Mouse (Mus musculus) CH12F3 (cell line): ENCODE results near the gene 1700001C02Rik.

Source experiments
- in situ Hi-C: fragments of 300-500 bp; cut with MboI; formaldehyde crosslinking; loops from 2 replicates; pipeline ENCODE4 v1.14.3; 2020; ENCODE audit warnings: low sequenced_read_pairs

The 1700001C02Rik gene

DNA sequence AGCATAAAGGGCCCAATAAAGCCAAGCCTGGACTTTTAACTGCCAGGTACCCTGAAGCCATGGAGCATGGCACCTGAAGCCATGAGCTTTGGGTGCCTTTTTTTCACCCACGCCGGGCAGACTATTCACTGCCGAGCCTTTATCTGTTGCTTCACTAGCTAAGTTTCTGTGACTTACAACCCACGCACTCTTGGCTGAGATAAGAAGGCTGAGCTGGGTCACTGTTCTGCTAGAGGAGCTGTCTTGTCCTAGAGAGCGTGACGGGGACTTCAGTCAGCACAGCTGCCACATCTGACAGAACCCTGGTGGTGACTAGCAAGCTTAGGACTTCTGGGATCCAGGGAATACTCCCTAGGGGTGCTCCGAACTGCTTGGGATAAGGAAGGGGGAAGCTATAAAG, 27.9 kb downstream of the 1700001C02Rik start:
- in situ Hi-C loops: no loop called here

DNA sequence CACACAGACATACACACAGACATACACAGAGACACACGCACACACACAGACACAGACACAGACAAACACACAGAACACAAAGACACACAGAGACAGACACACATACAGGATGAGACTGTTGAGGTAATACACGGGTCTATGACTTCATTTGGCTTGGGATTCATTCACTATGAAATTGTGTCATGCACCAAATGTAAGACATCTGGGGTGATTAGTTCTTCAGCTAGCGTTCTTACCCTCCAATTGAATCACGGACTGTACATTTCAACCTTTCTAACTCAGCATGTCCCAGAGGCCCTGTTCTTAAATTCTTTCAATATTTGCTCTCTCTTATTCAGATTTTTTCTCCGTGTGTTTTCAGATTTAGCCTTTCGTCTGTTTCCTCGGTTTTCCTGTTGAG, 28.8 kb downstream of the 1700001C02Rik start:
- in situ Hi-C loops: no loop called here

DNA sequence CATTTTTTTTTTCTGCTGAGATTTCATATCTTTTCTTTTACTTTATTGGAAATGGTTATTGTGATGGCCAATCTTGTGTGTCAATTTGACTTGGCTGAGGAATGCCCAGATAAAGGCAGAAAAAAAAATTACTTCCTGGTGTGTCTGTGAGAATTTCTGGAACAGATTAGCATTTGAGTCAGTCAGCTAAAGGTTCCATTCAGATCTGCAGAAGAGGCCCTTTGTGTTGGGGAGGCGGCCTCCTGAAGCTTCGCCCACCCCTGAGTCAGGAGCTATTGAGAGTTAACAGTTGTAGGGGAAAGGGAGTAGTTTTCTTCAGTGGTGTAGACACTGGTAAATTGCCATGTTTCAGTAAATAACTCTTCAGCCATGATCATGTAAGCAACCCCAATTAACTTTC, 29.4 kb downstream of the 1700001C02Rik start:
- in situ Hi-C loops: no loop called here

DNA sequence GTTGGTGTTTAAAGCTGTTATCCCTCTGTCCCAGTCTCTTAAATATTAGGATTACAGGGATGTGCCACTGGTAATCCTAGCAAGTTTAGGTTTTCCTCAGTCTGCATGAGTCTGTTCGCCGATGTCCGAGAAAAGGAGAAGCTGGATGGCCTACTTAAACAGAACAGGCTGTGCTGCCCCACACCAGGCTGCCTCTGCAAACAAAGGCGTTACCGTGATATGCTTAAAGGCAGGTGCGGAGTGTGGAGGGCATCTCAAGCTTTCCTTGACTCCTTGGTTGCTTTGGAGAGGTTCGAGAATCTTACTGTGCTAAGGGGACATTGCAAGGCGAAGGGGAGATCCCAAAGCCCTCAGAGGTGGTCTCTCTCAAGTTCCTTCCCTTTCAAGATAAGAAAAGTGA, 31.0 kb downstream of the 1700001C02Rik start:
- in situ Hi-C loops: no loop called here

DNA sequence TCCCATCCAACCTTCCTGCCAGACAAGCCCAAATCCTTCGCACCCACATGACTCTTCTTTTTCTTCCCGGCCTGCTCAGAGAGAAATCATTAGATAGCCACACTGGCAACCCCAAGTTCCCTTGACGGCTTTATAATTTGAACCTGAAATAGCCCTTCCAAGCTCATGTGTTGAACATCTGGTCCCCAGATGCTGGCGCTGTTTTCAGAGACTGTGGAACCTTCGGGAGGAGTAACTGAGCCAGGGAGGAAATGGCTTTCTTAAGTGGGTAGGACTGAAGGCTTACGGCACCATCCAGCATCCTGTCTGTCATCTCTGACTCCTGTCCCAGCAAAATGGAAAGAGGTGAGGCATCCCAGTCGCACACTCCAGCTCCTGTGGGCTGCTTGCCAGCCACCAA, 31.5 kb downstream of the 1700001C02Rik start:
- in situ Hi-C loops: no loop called here

DNA sequence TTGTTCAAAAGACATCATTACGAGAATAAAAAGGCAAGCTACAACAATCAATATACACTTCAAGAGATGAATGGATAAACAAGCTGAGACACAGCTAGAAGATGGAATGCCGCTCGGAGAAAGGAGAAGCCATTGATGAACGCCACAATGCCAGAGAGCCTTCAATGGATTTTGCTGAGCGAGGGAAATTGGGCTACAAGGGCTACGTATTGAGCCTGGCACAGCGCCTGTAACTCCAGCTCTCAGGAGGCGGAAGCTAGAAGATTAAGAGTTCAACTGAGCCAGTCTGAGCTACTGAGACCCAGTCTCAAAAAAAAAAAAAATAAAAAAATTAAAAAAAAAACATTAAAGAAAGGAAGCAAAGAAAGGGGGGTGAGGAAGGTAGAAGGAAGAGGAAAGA, 47.3 kb downstream of the 1700001C02Rik start:
- in situ Hi-C loops: no loop called here

DNA sequence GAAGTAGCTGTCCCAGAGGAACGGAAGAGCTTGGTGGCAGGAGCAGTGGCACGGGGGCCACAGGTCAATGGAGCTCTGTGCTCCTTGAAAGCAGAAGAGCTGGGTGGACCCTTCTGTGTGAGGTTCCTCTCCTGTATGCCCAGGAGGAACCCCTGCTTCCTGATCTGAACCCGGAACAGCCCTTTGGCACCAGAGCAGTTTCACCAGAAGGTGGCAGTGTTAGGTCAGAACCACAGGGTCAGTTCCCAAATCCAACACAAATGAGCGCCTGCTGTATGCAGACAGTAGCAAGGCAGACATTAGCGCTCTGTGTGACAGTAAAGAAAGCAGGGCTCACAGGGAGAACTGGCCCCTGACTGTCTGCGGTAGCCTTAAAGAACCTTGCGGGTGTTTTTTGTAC, 50.5 kb downstream of the 1700001C02Rik start:
- in situ Hi-C loops: loop anchor here (5.0 kb wide), 1 partner anchor 121 kb away; no protein-coding TSS in a partner anchor

DNA sequence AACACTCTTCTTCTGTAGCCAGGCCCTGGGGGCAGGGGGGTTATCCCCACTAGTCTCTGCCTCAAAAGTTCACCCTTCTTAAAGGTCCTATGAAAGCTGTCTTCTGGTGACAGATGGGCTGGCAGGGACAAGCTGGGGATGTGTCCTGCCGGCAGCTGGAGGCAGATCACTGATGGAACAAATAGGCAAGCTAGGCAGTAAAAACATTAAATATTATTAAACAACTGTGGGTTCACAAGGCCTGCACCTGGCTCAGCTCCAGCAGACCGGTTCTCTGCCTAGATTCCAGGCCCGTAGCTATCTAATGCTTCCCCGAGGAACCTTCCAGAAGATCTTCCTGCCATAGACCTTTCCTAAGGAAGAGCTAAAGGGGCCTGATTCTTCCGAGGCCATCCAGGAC, 52.3 kb downstream of the 1700001C02Rik start:
- in situ Hi-C loops: loop anchor here (5.0 kb wide), 1 partner anchor 119 kb away; no protein-coding TSS in a partner anchor

DNA sequence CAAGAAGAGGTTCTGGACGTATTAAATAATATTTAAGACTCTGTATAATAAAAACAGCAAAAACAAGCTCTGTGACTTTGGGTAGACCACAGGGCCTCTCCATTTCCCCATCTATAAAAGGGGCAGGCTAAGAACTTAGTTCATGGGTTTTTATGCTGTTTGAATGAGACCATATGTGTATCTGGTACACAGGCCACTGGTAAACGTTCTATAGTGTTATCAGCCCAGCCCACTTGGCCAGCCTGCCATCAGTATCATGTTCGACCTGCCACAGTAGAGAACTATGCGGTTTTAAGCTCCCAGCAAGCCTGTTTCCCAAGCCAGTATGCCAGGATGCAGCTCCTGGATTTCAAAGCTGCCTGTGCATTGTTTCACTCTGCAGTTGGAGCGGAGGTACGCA, 52.7 kb downstream of the 1700001C02Rik start:
- in situ Hi-C loops: loop anchor here (5.0 kb wide), 1 partner anchor 119 kb away; no protein-coding TSS in a partner anchor

DNA sequence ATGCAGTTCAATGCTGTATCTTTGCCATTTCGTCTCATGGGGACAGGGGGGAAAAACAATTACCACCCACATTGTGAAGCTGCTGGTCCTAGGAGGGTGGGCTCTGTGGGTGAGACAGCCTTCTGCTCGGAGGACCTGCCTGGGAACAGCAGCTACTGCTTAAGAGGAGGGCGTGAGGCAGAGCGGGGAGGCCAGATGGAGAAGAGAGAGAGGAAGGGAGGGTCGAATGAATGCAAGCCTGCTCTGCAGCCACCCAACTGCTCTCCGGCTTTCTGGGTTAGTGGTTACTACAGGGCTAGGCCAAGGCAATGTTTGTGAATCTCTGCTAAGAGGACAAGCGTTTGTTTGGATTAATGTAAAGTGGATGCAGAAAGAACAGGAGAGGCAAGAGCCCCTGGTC, 53.6 kb downstream of the 1700001C02Rik start:
- in situ Hi-C loops: loop anchor here (5.0 kb wide), 1 partner anchor 118 kb away; no protein-coding TSS in a partner anchor

DNA sequence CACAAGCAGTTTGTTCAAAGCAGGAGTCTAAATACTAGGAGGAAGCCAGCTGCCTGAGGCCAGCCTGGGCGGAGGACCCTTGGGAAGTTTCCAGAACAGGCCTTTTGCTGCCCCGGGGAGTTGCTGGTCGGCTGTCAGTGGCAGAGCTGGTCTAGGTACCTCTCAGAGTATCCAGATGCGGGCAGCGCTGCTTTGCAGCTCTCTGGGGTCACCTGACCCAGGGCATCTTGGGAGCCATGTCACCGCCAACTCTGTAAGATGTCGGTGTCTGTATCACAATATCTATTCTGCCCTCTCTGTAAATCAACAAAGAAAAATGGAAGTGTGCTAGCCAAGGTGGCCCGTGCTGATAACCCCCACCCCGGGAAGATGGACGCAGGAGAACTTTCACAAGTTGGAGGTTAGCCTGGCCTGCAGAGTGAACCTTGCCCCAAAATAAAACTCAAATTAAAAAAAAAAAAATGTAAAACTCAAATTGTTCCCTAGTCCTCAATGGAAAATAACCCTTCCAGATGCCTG, 54.4 kb downstream of the 1700001C02Rik start:
- in situ Hi-C loops: no loop called here

DNA sequence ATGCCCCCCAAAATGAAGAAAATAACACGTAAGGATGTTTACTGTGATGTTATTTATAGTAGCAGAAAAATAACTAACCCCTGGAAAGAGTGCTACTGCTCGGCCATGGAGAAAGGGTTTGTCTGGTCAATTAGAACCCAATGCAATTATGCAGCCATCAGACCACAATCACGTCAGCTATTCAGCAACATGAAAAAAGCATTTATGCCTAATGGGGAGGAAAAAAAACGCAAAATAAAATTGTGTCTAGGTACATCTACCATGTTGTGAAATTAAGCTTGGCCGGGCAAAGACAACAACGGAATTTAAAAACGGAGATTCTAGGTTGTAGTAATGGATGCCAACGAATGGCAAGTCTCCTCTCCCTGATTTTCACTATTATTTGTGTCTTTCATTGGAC, 56.6 kb downstream of the 1700001C02Rik start:
- in situ Hi-C loops: no loop called here

DNA sequence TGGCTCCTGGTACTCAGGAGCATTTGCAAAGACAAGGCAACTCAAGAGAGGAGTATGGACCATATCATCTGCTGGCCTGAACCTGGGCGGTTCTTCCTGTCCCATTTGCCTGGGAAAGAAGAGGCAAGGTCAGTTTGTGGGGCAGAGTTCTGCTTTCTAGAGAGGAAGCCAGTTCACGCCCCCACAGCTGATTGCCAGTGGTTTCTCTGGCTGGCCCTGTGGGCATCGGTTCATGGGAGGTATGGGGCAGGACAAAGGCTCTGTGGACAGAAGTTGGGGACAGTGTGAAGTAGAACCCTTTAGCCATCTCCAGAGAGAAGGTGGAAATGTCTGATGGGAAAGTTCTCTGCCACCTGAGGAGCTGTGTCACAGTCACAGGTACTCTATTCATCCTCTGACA, 57.3 kb downstream of the 1700001C02Rik start:
- in situ Hi-C loops: no loop called here

DNA sequence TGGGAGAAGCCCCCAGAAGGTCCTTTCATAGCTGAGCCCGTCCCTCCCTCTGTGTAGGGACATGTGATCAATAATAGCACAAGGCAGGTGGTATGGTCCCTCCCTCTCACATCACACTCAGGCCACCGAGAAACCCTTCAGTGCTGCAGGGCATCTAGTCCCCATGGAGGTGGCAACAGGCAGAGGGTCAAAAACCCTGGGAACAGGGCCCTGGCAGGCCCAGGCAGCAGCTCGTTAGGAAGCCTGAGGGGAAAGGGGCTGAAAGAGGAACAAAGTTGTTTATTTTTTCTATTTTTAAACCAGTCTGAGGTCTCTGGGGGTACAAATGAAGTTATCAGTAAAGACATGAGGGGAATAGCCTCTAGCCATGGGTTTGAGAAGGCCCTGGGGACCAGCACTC, 58.4 kb downstream of the 1700001C02Rik start:
- in situ Hi-C loops: no loop called here

DNA sequence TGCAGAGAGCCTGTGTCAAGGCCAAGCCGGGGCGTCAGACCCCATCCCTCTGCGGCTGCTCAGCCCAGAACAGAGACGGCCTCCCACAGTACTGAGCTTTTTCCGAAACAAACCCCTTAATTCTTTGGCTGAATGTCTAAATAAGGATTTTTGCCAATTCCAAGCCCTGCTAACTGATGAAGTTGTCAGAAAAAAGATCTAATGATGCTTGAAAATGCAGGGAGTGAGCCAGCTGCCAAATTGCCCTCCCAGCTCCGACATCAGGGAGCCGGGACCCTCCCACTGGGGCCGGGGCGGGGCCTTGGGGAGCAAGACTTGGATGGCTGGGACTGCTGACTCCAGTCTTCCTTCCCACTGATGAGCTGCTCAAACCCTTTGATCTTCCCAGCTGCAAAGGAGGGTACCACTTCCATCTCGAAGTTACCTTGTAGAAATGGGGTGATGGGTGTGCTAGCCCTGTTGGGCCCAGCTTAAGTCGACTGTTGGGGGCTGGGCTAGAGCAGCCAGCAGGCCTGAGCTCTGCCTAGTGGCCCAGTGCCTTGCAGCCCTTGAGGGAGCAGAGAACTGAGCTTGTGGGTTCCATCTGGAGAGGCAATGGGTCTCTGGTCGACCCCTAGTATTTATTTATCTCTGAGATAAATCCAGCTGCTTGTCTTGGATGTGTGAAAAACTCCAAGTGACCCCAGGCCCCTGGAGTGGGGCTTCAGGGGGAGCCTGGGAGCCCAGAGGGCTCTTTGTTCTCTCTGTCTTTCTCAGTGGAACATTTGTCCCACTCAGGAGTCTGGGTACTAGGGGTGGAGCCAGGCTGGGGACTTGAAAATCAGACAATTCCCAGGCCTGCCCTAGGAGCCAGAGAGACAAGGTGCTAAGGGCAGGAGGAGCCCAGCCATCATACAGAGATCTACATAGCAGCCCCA, 60.3 kb downstream of the 1700001C02Rik start:
- in situ Hi-C loops: no loop called here

DNA sequence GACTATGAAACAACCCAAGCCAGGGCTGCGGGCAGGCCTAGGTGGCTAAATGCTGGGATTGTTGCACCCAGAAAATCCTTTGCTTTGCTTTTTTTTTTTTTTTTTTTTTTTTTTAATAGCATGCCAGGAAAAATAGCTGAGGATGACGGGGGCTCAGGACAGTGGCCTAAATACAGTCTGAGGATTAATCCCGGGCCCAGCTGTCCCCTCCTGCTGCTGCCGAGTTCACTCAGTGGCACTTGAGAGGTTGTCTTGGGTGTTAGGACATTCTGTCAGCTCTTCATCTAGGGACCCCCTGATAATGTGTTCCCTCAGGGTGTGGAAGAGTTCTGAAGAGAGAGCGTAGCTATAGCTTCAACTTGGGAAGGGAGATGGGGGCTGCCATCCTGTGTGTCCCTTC, 61.3 kb downstream of the 1700001C02Rik start:
- in situ Hi-C loops: no loop called here

DNA sequence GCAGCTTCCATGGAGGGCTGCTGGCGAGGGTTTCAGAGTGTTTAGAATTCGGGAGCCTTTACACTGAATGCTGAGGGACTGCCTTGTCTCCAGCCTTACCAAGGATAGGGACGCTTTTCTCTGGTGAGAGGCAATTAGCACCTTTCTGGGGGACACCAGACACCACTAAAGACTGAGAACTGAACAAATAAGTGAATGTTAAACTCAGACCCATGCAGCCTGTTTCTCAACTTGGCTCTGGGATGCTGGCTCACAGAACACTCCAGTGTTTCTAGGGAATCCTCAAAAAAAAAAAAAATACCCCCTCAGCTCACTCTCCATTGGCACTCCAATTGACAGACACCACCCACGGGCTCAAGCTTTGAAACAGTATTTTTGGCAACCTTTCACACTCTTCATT, 63.1 kb downstream of the 1700001C02Rik start:
- in situ Hi-C loops: no loop called here
